Mouse (Mus musculus) embryonic facial prominence, embryonic 10.5 days (tissue): ENCODE data around the gene Cadps. TPM values are rescaled to one million over a fixed set of nuclear protein-coding genes. Genes with fewer than 3 reads are reported as not detected.

ENCODE experiments used
- DNase-seq: peaks from one replicate; pipeline ENCODE4 v3.0.0-alpha.2; 2017; ENCODE audit warnings: low spot score
- H3K27ac ChIP-seq: fragments of 300-500 bp; sonication (generic); replicated peaks from 2 replicates; pipeline ENCODE4 v1.5.1; 2016; ENCODE audit warnings: mild to moderate bottlenecking
- H3K27me3 ChIP-seq: fragments of 300-500 bp; sonication (generic); replicated peaks from 2 replicates; pipeline ENCODE4 v1.6.1; 2016; ENCODE audit warnings: low read depth, mild to moderate bottlenecking; ENCODE audit not compliant: poor library complexity, severe bottlenecking
- H3K36me3 ChIP-seq: fragments of 300-500 bp; sonication (generic); replicated peaks from 2 replicates; pipeline ENCODE4 v1.6.1; 2016; ENCODE audit warnings: mild to moderate bottlenecking, moderate library complexity
- H3K4me1 ChIP-seq: fragments of 300-500 bp; sonication (generic); 2 replicates; pipeline ENCODE4 v1.6.1; 2016
- H3K4me3 ChIP-seq: fragments of 300-500 bp; sonication (generic); 2 replicates; pipeline ENCODE4 v1.5.1; 2016; ENCODE audit warnings: mild to moderate bottlenecking, moderate library complexity
- H3K9me3 ChIP-seq: fragments of 300-500 bp; sonication (generic); 2 replicates; pipeline ENCODE4 v1.6.1; 2016; ENCODE audit warnings: mild to moderate bottlenecking
- WGBS: fragments of 180-500 bp; shearing (Covaris S2); methylation state at CpG from one replicate; pipeline ENCODE4 v1.1.7; 2016; 5-methylcytosine and 5-hydroxymethylcytosine counted together
- polyA plus RNA-seq: library from polyadenylated mRNA; unstranded; fragments of >200 nt; fragmentation: Nextera tagmentation; extraction: Ambion mirVana; gene quantifications from 2 replicates; pipeline ENCODE4 v1.2.1, GENCODE M21; 2016

Gene Cadps
- polyA plus RNA-seq, 1 experiment from 2014 or later = 2.6 TPM

- no peak for DNase-seq
- H3K4me1 ChIP-seq = no peaks in the 10 kb centered on the region
- no peaks in the 10 kb centered on the region for H3K9me3 ChIP-seq
- H3K4me3 ChIP-seq = no peak overlapping the region
- H3K27ac ChIP-seq = no peak overlapping the region
- no peaks in the 10 kb centered on the region for H3K27me3 ChIP-seq
- 87% methylated on average over 3 of the region's 3 CpGs for WGBS
- no peaks in the 10 kb centered on the region for H3K36me3 ChIP-seq
These were observed 10.8 kb downstream of the Cadps start for GRCm38 (mm10) chr14:12812072-12812471.

- DNase-seq = no peak
- Histone ChIP-seq H3K9me3 (no peaks in the 10 kb centered on the region), H3K36me3 (no peaks in the 10 kb centered on the region), H3K4me3 (no peak overlapping the region), H3K4me1 (no peaks in the 10 kb centered on the region), H3K27ac (no peak overlapping the region), H3K27me3 (no peaks in the 10 kb centered on the region)
- 82% methylated on average over 1 of the region's 1 CpGs for WGBS
These were observed 19.9 kb downstream of the Cadps start for GRCm38 (mm10) chr14:12802995-12803394.

GRCm38 (mm10) chr14:12801100-12801499 is 21.8 kb downstream of the Cadps start:
- Histone ChIP-seq H3K9me3 (no peaks in the 10 kb centered on the region), H3K27ac (no peak overlapping the region), H3K27me3 (no peaks in the 10 kb centered on the region), H3K4me3 (no peak overlapping the region), H3K4me1 (no peaks in the 10 kb centered on the region), H3K36me3 (no peaks in the 10 kb centered on the region)
- WGBS = 81% methylated on average over 2 of the region's 2 CpGs
- no peak for DNase-seq

GRCm38 (mm10) chr14:12798926-12799325 is 24.0 kb downstream of the Cadps start:
- DNase-seq = no peak
- no peaks in the 10 kb centered on the region for H3K4me1 ChIP-seq
- H3K9me3 ChIP-seq = no peaks in the 10 kb centered on the region
- H3K27ac ChIP-seq = no peak overlapping the region
- no peak overlapping the region for H3K4me3 ChIP-seq
- no peaks in the 10 kb centered on the region for H3K36me3 ChIP-seq
- H3K27me3 ChIP-seq = no peaks in the 10 kb centered on the region

- Histone ChIP-seq H3K27me3 (no peaks in the 10 kb centered on the region), H3K4me3 (no peak overlapping the region), H3K4me1 (no peaks in the 10 kb centered on the region), H3K27ac (no peak overlapping the region), H3K36me3 (no peaks in the 10 kb centered on the region), H3K9me3 (no peaks in the 10 kb centered on the region)
- WGBS = 77% methylated on average over 1 of the region's 1 CpGs
- DNase-seq = no peak
These were observed 38.6 kb downstream of the Cadps start for GRCm38 (mm10) chr14:12784296-12784695.

GRCm38 (mm10) chr14:12780016-12780415 is 42.9 kb downstream of the Cadps start:
- no peaks in the 10 kb centered on the region for H3K27me3 ChIP-seq
- H3K4me3 ChIP-seq = no peak overlapping the region
- H3K36me3 ChIP-seq = no peaks in the 10 kb centered on the region
- no peaks in the 10 kb centered on the region for H3K4me1 ChIP-seq
- no peaks in the 10 kb centered on the region for H3K9me3 ChIP-seq
- DNase-seq = no peak
- 88% methylated on average over 1 of the region's 1 CpGs for WGBS
- no peak overlapping the region for H3K27ac ChIP-seq

GRCm38 (mm10) chr14:12777990-12778389 is 44.9 kb downstream of the Cadps start:
- WGBS = 85% methylated on average over 4 of the region's 4 CpGs
- H3K27me3 ChIP-seq = no peaks in the 10 kb centered on the region
- no peaks in the 10 kb centered on the region for H3K4me1 ChIP-seq
- DNase-seq = no peak
- H3K27ac ChIP-seq = no peak overlapping the region
- H3K9me3 ChIP-seq = no peaks in the 10 kb centered on the region
- no peaks in the 10 kb centered on the region for H3K36me3 ChIP-seq
- no peak overlapping the region for H3K4me3 ChIP-seq

- Histone ChIP-seq H3K27me3 (no peaks in the 10 kb centered on the region), H3K36me3 (no peaks in the 10 kb centered on the region), H3K4me1 (no peaks in the 10 kb centered on the region), H3K9me3 (peaks cover under 1% of the 10 kb centered on the region; the same call in 1 of the 2 replicates), H3K27ac (no peak overlapping the region), H3K4me3 (no peak overlapping the region)
- 91% methylated on average over 1 of the region's 1 CpGs for WGBS
- DNase-seq = no peak
These were observed 54.0 kb downstream of the Cadps start for GRCm38 (mm10) chr14:12768870-12769269.

GRCm38 (mm10) chr14:12753237-12753636 is 69.6 kb downstream of the Cadps start:
- no peaks in the 10 kb centered on the region for H3K9me3 ChIP-seq
- no peaks in the 10 kb centered on the region for H3K4me1 ChIP-seq
- WGBS = 95% methylated on average over 4 of the region's 4 CpGs
- H3K36me3 ChIP-seq = no peaks in the 10 kb centered on the region
- no peak overlapping the region for H3K4me3 ChIP-seq
- H3K27me3 ChIP-seq = no peaks in the 10 kb centered on the region
- H3K27ac ChIP-seq = no peak overlapping the region
- DNase-seq = no peak

- H3K27ac ChIP-seq = no peak overlapping the region
- 75% methylated on average over 1 of the region's 1 CpGs for WGBS
- no peaks in the 10 kb centered on the region for H3K27me3 ChIP-seq
- no peak for DNase-seq
- H3K4me3 ChIP-seq = no peak overlapping the region
- H3K36me3 ChIP-seq = no peaks in the 10 kb centered on the region
- no peaks in the 10 kb centered on the region for H3K4me1 ChIP-seq
- H3K9me3 ChIP-seq = no peaks in the 10 kb centered on the region
These were observed 71.1 kb downstream of the Cadps start for GRCm38 (mm10) chr14:12751821-12752220.

- Histone ChIP-seq H3K9me3 (no peaks in the 10 kb centered on the region), H3K36me3 (no peaks in the 10 kb centered on the region), H3K4me3 (no peak overlapping the region), H3K27me3 (no peaks in the 10 kb centered on the region), H3K4me1 (no peaks in the 10 kb centered on the region), H3K27ac (no peak overlapping the region)
- no peak for DNase-seq
- 78% methylated on average over 2 of the region's 2 CpGs for WGBS
These were observed 91.9 kb downstream of the Cadps start for GRCm38 (mm10) chr14:12730979-12731378.

GRCm38 (mm10) chr14:12722452-12723194 is 100.3 kb downstream of the Cadps start:
- WGBS = 76% methylated on average over 1 of the region's 1 CpGs
- no peak overlapping the region for H3K4me3 ChIP-seq
- H3K9me3 ChIP-seq = no peaks in the 10 kb centered on the region
- no peaks in the 10 kb centered on the region for H3K27me3 ChIP-seq
- no peak for DNase-seq
- no peak overlapping the region for H3K27ac ChIP-seq
- no peaks in the 10 kb centered on the region for H3K36me3 ChIP-seq
- no peaks in the 10 kb centered on the region for H3K4me1 ChIP-seq

GRCm38 (mm10) chr14:12718766-12719165 is 104.1 kb downstream of the Cadps start:
- no peaks in the 10 kb centered on the region for H3K9me3 ChIP-seq
- WGBS = 78% methylated on average over 3 of the region's 3 CpGs
- H3K4me3 ChIP-seq = no peak overlapping the region
- H3K27ac ChIP-seq = no peak overlapping the region
- no peaks in the 10 kb centered on the region for H3K36me3 ChIP-seq
- no peak for DNase-seq
- no peaks in the 10 kb centered on the region for H3K27me3 ChIP-seq
- H3K4me1 ChIP-seq = no peaks in the 10 kb centered on the region
